Mouse (Mus musculus) stomach, postnatal 0 days (tissue): ENCODE results near the gene Nup107.

Experiments used
- CTCF ChIP-seq: IDR thresholded peaks from 2 replicates; pipeline ENCODE4 v1.5.1; 2016; ENCODE audit warnings: antibody characterized with exemption, low read depth, mild to moderate bottlenecking, moderate library complexity
- EP300 ChIP-seq: optimal IDR thresholded peaks from 2 replicates; pipeline ENCODE3; 2016; ENCODE audit warnings: antibody characterized with exemption

GRCm38 (mm10) chr10:117762281-117762830 is 30.1 kb downstream of the Nup107 start:
- TF ChIP-seq CTCF = no peak
- no peak for TF ChIP-seq EP300
